Mouse (Mus musculus): ENCODE data around the gene Eif3g.

- no peak for TF ChIP-seq CTCF (IDR thresholded peaks at IDR 0.05; ENCODE audit: extremely low read depth, insufficient read depth, insufficient read length, insufficient replicate concordance)
- TF ChIP-seq POLR2A (IDR thresholded peaks at IDR 0.05; ENCODE audit: low read depth, low read length) = no peak
These were observed 10.0 kb downstream of the Eif3g start for GRCm38 (mm10) chr9:20888386-20888765.
